Mouse (Mus musculus) lung, adult 2 months (tissue): ENCODE measurements around the gene Lurap1l. TPM values are rescaled to one million over a fixed set of nuclear protein-coding genes. Genes with fewer than 3 reads are reported as not detected.

Experiments used
- DNase-seq: peaks from one replicate; pipeline ENCODE4 v3.0.0; 2022
- H3K4me1 ChIP-seq: fragments of 200-500 bp; 2 replicates; pipeline ENCODE4 v1.6.1; 2011; ENCODE audit warnings: low read length; ENCODE audit not compliant: control insufficient read depth, insufficient read depth
- H3K4me3 ChIP-seq: fragments of 200-500 bp; replicated peaks from 2 replicates; pipeline ENCODE3; 2011; ENCODE audit warnings: low read depth, mild to moderate bottlenecking, control low read depth, low read length; ENCODE audit errors: extremely low read depth
- CTCF ChIP-seq: fragments of 200-500 bp; IDR thresholded peaks from 2 replicates; pipeline ENCODE4 v1.5.1; 2011; ENCODE audit warnings: mild to moderate bottlenecking, low read length, control low read depth; ENCODE audit not compliant: insufficient read depth
- POLR2A ChIP-seq: fragments of 200-500 bp; IDR thresholded peaks from 2 replicates; pipeline ENCODE4 v1.6.1; 2011; ENCODE audit warnings: low read depth, mild to moderate bottlenecking, control low read depth, low read length, borderline replicate concordance; ENCODE audit errors: extremely low read depth
- WGBS: fragments of 180-500 bp; shearing (Covaris S2); methylation state at CpG from one replicate; pipeline ENCODE4 v1.1.7; 2018; 5-methylcytosine and 5-hydroxymethylcytosine counted together
- polyA plus RNA-seq: library from polyadenylated mRNA; depleted of rRNA; stranded (reverse); fragments of >200 nt; gene quantifications from 2 replicates; pipeline ENCODE4 v1.2.3, GENCODE M21; 2012

Gene Lurap1l
- polyA plus RNA-seq, 1 experiment: 28.3 TPM

DNA sequence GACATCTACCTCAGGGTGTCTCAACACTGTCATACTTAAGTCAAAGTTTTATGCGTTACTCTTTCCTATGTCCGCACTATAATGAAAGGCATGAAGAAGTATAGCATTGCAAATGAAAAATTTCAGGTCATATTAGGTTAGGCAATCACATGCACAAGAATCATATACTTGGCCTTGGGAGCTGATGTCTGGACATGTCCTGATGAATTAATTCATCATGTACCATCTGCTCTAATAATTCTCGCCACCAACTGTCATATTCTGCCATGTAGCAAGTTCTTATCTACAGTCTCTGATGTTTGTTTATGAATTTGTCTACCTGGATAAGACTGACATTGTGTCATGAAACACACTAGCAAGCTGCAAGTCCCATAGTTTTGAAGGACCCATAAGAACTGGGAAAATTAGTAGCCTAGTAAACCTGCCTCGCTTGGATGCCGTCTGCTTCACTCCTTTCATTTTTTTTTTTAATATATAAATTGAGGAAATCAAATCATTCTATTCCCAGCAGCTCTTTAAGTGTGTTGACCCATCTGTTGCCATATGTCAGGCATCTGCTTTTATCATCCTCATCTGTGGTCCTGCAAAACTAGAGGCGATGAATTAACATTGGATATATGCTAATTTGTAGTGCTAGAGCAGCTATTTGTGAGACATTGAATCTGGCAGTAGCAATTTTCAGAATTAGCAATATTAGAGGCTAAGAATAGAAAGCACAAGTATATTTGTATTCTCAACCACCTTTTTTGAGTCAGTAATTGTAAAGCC, 15.5 kb downstream of the Lurap1l start:
- no peak for DNase-seq
- 90% methylated on average over 6 of the region's 6 CpGs for WGBS
- TF ChIP-seq POLR2A: no peak
- no peak for TF ChIP-seq CTCF
- Histone ChIP-seq H3K4me3 (no peak overlapping the region), H3K4me1 (peaks cover 6% of the 10 kb centered on the region)

DNA sequence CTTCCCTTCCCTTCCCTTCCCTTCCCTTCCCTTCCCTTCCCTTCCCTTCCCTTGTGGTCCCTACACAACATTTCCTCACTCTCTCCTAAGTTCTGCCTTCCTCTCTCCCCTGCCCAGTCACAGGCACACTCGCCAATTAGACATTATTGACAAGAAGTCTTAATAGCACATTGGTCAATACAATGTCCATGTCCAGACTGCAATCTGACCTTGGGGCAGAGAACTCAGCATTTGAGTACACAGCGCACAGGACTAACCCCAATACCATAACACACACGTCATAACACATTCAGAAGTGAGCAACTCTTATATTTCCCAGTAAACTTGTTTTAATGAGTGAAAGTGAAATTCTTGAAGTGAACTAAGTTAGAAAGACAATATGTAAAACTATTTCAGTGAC, 24.3 kb downstream of the Lurap1l start:
- TF ChIP-seq CTCF (no peak), POLR2A (no peak)
- 86% methylated on average over 3 of the region's 3 CpGs for WGBS
- Histone ChIP-seq H3K4me1 (peaks cover 10% of the 10 kb centered on the region), H3K4me3 (no peak overlapping the region)
- DNase-seq: no peak

GRCm38 (mm10) chr4:80939115-80939514, 28.7 kb downstream of the Lurap1l start:
- 65% methylated on average over 2 of the region's 2 CpGs for WGBS
- DNase-seq: no peak
- Histone ChIP-seq H3K4me3 (no peak overlapping the region), H3K4me1 (peaks cover 8% of the 10 kb centered on the region)
- no peak for TF ChIP-seq POLR2A
- no peak for TF ChIP-seq CTCF

DNA sequence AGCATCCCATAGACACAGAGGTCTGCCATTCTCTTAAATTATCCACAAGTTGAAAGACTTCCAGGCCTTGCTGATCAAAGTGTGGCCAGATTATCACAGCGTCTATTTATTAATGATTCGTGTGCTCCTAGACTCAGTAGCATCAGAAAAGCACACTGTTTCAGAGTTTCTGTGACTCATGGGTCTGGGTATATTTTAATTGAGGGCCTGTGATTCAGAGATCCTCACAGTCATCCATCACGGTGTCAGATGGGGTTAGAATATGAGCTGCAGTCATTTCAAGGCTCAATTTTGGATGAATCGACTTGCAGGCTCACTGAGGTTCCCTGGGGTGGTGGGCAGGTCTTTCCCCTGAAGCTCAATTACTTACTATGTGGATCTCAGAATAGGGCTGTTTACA, 30.5 kb downstream of the Lurap1l start:
- H3K4me3 ChIP-seq: no peak overlapping the region
- TF ChIP-seq CTCF (no peak), POLR2A (no peak)
- no peak for DNase-seq
- peaks cover 8% of the 10 kb centered on the region for H3K4me1 ChIP-seq
- 83% methylated on average over 4 of the region's 4 CpGs for WGBS

DNA sequence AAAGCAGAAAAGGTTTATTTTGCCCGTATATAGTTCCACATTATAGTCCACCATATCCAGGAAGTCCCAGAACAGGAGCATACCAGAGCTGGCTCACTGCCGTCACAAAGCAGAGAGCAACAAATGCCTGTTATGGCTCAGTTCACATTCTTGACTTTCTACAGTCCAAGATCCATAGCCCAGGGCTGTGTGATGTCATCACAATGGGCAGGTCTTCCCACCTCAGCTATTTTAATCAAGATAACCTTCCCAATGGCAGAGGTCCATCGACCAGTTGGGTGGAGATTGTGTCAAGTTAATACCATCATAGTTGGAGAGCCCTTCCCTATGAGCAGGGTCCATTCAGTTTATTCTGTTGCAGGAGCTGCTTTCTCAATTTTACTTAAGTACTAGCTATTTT, 31.5 kb downstream of the Lurap1l start:
- 66% methylated on average over 3 of the region's 3 CpGs for WGBS
- no peak for DNase-seq
- Histone ChIP-seq H3K4me3 (no peak overlapping the region), H3K4me1 (peaks cover 8% of the 10 kb centered on the region)
- TF ChIP-seq CTCF: no peak

DNA sequence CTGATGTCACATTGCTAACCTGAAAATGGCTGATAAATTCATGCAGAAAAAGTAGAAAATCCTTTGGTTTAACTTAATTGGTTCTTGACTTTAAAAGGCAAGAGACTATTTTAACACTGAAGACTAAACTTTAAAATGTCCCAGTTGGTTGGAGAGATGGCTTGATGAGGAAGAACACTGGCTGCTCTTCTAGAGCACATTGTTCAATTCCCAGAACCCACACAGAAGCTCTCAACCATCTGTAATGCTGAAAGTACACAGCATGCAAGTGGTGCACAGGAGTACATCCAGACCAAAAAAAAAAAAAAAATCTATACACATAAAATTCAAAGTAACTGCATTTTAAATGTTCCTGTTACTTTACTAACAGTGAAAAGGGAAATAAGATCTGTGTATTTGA, 34.2 kb downstream of the Lurap1l start:
- Histone ChIP-seq H3K4me1 (peaks cover under 1% of the 10 kb centered on the region), H3K4me3 (no peak overlapping the region)
- DNase-seq: no peak
- TF ChIP-seq CTCF: no peak
- no peak for TF ChIP-seq POLR2A

GRCm38 (mm10) chr4:80949110-80949509, 38.7 kb downstream of the Lurap1l start:
- Histone ChIP-seq H3K4me1 (peaks cover 3% of the 10 kb centered on the region; the same call in 1 of the 2 replicates), H3K4me3 (no peak overlapping the region)
- TF ChIP-seq POLR2A (no peak), CTCF (no peak)
- no peak for DNase-seq

DNA sequence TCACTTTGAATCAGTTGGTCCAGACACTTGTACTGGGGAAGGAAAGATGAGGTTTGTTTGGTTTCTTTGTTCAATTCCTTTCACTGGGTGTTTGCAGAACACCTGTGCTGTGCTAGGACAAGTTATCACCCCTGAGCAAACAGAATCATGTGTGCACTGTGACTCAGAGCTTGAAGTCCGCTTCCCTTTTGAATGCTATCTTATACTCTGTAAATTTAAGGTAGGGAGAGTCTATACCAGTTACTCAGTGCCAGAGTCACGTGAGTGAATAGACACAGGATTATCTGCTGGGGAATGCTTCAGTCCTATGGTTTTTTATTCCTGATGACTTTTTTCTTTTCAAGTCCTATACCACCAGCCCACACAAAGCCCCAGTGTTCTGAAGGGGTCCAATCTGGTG, 39.3 kb downstream of the Lurap1l start:
- no peak for DNase-seq
- Histone ChIP-seq H3K4me3 (no peak overlapping the region), H3K4me1 (peaks cover 3% of the 10 kb centered on the region; the same call in 1 of the 2 replicates)
- WGBS: 56% methylated on average over 2 of the region's 2 CpGs
- no peak for TF ChIP-seq POLR2A
- no peak for TF ChIP-seq CTCF

DNA sequence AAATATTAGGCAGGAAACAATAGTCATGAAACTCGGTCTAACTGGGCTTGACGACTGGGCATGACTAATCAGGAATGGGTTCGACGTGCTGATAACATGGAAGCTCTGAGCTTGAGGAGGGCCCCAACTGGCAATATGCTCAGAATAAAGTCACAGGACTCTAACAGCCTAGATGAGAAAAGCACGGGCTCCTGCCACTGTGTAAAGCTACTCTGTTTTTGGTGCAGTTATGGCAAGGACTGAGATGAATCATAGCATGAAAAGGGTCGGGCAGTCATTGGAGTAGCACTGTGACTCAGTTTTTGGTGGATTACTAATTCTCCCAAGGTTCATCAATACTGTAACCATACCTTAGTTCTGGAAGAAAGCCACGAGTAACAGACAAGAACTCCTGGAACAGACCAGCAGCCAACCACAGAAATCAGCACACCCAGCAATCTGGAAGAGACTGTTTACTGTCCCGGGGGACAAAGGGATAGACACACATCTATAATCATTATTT, 39.9 kb downstream of the Lurap1l start:
- Histone ChIP-seq H3K4me3 (no peak overlapping the region), H3K4me1 (peaks cover 3% of the 10 kb centered on the region; the same call in 1 of the 2 replicates)
- no peak for DNase-seq
- WGBS: 40% methylated on average over 8 of the region's 8 CpGs
- no peak for TF ChIP-seq CTCF
- no peak for TF ChIP-seq POLR2A

DNA sequence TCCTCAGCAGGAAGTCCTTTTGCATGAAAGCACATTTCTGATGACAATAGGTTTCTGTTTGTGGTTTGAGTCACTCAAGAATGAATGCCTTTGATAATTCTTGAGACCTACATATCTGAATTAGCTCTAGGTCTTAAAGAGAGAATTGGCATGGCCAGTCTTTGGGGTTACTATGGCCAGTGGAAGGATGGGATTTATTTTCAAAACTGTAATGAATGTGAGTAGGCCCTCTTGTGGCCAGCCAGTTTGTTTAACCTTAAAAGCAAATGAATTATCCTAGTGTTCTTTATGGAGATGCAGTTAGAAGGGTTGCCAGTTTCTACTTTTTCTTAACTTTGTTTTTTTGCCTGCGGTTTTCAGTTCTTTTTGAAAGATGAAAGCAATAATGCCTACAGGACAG, 42.2 kb downstream of the Lurap1l start:
- Histone ChIP-seq H3K4me1 (peaks cover 3% of the 10 kb centered on the region; the same call in 1 of the 2 replicates), H3K4me3 (no peak overlapping the region)
- peak; percentile 5; the same call in 1 of the 2 replicates for TF ChIP-seq CTCF
- no peak for TF ChIP-seq POLR2A
- DNase-seq: no peak
- WGBS: 80% methylated on average over 1 of the region's 1 CpGs

DNA sequence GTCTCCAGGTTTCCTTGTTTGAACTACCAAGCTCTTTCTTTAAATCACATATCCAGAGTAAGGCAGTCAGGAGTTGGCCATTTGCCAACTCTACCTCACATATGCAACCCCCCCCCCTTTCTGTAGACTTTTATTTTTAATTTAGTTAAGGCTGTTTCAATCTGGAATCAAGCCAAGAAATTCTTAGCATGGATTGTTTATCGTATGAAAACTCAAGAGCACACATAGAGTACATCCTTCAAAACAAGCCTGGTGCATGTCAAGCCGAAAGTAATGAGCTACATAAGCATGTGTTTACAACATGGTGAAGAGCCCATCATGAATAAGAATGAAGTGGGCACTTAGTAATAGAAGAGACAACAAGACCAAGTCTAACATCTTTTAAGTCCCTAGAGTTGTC, 45.5 kb downstream of the Lurap1l start:
- DNase-seq: no peak
- Histone ChIP-seq H3K4me1 (no peaks in the 10 kb centered on the region), H3K4me3 (no peak overlapping the region)
- TF ChIP-seq POLR2A: no peak
- TF ChIP-seq CTCF: no peak
- 23% methylated on average over 2 of the region's 2 CpGs for WGBS
